Mouse (Mus musculus) forebrain, embryonic 14.5 days (tissue): ENCODE results near the gene H6pd. TPM values are rescaled to one million over a fixed set of nuclear protein-coding genes. Genes with fewer than 3 reads are reported as not detected.
"Not testable (repeated sequence)": the region's sequence is repeated elsewhere in the genome, so short reads cannot be mapped to it uniquely, and the experiment has no call there.

Source experiments
- ATAC-seq: fragments of 200-750 bp; cut with Nextera tagmentation; 2 replicates; pipeline ENCODE4 v1.8.0; 2017; ENCODE audit warnings: mild to moderate bottlenecking, moderate library complexity
- DNase-seq: peaks from one replicate; pipeline ENCODE4 v3.0.0-alpha.2; 2015; ENCODE audit warnings: low spot score
- H3K27ac ChIP-seq: fragments of 300-500 bp; sonication (generic); 2 replicates; pipeline ENCODE4 v1.5.1; 2014; ENCODE audit warnings: low read depth, mild to moderate bottlenecking, control low read depth, low read length, moderate library complexity
- H3K27me3 ChIP-seq: fragments of 300-500 bp; sonication (generic); replicated peaks from 2 replicates; pipeline ENCODE4 v1.6.1; 2014; ENCODE audit warnings: low read length, control low read depth, mixed read lengths; ENCODE audit not compliant: control insufficient read depth, insufficient read depth
- H3K36me3 ChIP-seq: fragments of 300-500 bp; sonication (generic); 2 replicates; pipeline ENCODE4 v1.6.1; 2014; ENCODE audit warnings: low read length, control low read depth; ENCODE audit not compliant: control insufficient read depth, insufficient read depth
- H3K4me1 ChIP-seq: fragments of 300-500 bp; sonication (generic); 2 replicates; pipeline ENCODE4 v1.6.1; 2014; ENCODE audit warnings: antibody characterized with exemption, low read length, control low read depth; ENCODE audit not compliant: control insufficient read depth, insufficient read depth
- H3K4me2 ChIP-seq: fragments of 300-500 bp; sonication (generic); 2 replicates; pipeline ENCODE4 v1.6.1; 2014; ENCODE audit warnings: mild to moderate bottlenecking, control low read depth, low read length
- H3K4me3 ChIP-seq: fragments of 300-500 bp; sonication (generic); 2 replicates; pipeline ENCODE4 v1.5.1; 2014; ENCODE audit warnings: low read depth, low read length, control low read depth
- H3K9ac ChIP-seq: fragments of 300-500 bp; sonication (generic); 2 replicates; pipeline ENCODE4 v1.6.1; 2014; ENCODE audit warnings: mild to moderate bottlenecking, low read length, control low read depth, moderate library complexity
- H3K9me3 ChIP-seq: fragments of 300-500 bp; sonication (generic); replicated peaks from 2 replicates; pipeline ENCODE4 v1.6.1; 2016; ENCODE audit warnings: low read length, control low read depth, mixed read lengths; ENCODE audit not compliant: control insufficient read depth
- WGBS: fragments of 180-500 bp; shearing (Covaris S2); extraction: QIAGEN DNeasy Blood & Tissue Kit; methylation state at CpG from one replicate; pipeline ENCODE4 v1.1.7; 2014; 5-methylcytosine and 5-hydroxymethylcytosine counted together
- polyA plus RNA-seq: library from polyadenylated mRNA; unstranded; fragments of >200 nt; fragmentation: Nextera tagmentation; extraction: Ambion mirVana; gene quantifications from 2 replicates; pipeline ENCODE4 v1.2.1, GENCODE M21; 2014

The H6pd gene
- polyA plus RNA-seq, 1 experiment from 2014 or later, result 1.5 TPM

DNA sequence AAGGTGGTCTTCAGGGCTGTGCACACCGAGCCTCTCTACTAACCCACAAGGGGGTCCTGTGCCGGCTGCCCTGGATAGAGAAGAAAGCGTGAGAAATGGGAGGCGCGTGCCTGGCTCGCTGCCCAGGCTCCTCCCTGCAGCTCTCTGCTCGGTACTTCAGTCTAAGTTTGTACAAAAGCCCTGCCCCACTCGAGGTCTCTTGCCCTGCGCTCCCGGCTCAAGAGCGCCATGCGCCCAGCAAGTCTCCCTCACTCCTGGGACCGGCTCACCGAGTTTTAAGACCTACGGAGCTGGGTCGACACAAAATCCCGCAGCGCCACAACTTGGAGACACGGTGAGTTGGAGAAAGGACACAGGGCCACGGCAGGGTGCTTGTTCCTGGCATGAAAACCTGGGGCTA is 39.2 kb upstream of the H6pd start:
- no peaks in the 10 kb centered on the region for H3K9me3 ChIP-seq
- under 1% methylated on average over 20 of the region's 20 CpGs for WGBS
- H3K36me3 ChIP-seq, result no peaks in the 10 kb centered on the region
- H3K4me1 ChIP-seq, result peaks cover 14% of the 10 kb centered on the region
- ATAC-seq, result peak; percentile 67
- peak; percentile 74 for DNase-seq
- peaks cover 34% of the 10 kb centered on the region for H3K27me3 ChIP-seq
- peak overlapping the region; percentile 39 for H3K4me3 ChIP-seq
- H3K9ac ChIP-seq, result peak overlapping the region; percentile 50
- no peak overlapping the region for H3K27ac ChIP-seq
- H3K4me2 ChIP-seq, result peak overlapping the region; percentile 59

GRCm38 (mm10) chr4:150043591-150043990 is 34.8 kb upstream of the H6pd start:
- Histone ChIP-seq H3K9ac (no peak overlapping the region), H3K27ac (no peak overlapping the region), H3K36me3 (no peaks in the 10 kb centered on the region), H3K4me2 (no peak overlapping the region), H3K4me3 (no peak overlapping the region), H3K9me3 (no peaks in the 10 kb centered on the region), H3K4me1 (peaks cover 10% of the 10 kb centered on the region), H3K27me3 (peaks cover 13% of the 10 kb centered on the region)
- DNase-seq, result no peak
- WGBS, result 97% methylated on average over 9 of the region's 9 CpGs
- no peak for ATAC-seq

DNA sequence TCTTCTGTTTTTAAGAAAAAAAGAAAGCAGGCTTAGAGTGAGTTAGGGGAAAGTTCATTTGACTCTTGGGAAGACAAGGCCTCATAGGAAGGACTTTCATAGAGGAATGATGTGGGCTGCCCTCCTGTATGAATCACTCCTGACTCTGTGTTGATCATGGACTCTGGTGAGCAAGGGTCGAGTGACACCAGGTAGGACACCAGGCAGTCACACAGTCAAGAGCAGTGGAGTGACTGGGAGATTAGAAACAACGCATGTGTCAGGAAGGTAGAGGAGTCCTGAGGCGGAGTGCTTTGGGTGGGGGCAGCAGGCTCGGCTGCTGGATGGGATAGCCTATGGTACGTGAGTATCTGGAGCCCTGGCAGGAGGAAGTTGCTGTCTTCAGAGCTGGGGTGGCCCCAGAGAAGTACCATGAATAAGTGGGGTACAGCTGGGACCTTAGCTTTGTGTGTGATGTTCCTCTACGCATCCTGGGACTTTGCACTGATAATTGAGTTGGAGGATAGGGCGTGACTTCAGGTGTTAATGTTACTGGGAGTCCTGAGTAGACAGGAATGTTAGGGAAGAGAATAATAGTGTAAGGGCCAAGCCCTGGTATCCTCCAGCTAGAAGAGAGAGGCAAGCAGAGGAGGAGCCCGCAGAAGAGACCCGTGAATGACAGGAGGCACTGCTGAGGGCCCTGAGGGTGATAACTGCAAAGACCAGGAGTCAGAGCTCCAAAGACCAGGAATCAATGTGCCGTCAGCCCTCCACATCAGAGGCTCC is 32.7 kb upstream of the H6pd start:
- Histone ChIP-seq H3K27ac (no peak overlapping the region), H3K36me3 (no peaks in the 10 kb centered on the region), H3K4me1 (no peaks in the 10 kb centered on the region), H3K9ac (no peak overlapping the region), H3K4me3 (no peak overlapping the region), H3K9me3 (no peaks in the 10 kb centered on the region), H3K4me2 (no peak overlapping the region), H3K27me3 (no peaks in the 10 kb centered on the region)
- 81% methylated on average over 10 of the region's 10 CpGs for WGBS
- no peak for ATAC-seq
- no peak for DNase-seq

DNA sequence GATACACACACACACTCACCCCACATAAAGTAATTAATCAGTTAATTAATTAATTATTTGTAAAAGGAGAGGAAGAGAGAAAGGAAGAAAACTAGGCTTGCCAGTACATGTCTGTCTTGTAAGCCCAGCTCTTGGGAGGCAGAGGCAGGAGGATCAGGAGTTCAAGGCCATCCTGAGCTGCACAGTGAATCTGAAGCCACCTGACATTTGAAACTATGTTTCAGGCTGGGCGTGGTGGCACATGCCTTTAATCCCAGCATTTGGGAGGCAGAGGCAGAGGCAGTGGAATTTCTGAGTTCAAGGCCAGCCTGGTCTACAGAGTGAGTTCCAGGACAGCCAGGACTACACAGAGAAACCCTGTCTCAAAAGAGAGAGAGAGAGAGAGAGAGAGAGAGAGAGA is 32.0 kb upstream of the H6pd start:
- not testable (repeated sequence) for H3K4me1 ChIP-seq, ATAC-seq, H3K36me3 ChIP-seq, DNase-seq, H3K9me3 ChIP-seq, H3K4me2 ChIP-seq, H3K4me3 ChIP-seq, H3K9ac ChIP-seq, H3K27ac ChIP-seq, H3K27me3 ChIP-seq
- 67% methylated on average over 1 of the region's 1 CpGs for WGBS

DNA sequence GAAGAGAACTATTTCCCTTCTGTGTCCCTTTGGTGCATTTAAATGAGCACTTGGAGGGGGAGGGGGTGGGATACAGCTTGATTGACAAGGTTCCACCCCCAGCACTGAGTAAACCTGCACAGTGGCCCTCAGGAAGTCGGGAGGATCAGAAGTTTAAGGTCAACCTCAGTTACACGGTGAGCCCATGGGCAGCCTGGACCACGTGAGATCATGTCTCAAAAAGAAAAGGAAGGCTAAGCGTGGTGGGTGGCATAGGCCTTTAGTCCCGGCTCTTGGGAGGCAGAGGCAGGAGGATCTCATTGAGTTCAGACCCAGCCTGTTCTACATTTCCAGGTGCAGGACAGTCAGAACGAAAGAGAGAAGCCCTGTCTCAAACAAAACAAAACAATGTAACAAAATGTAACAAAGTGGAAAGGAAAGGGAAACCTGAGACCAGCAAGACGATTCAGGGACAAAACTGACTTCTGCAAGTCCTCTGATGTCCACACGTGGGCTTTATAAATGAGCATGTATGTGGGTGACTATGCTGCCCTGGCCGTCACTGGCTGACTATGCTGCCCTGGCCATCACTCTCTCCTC is 31.3 kb upstream of the H6pd start:
- no peak overlapping the region for H3K27ac ChIP-seq
- no peak overlapping the region for H3K4me3 ChIP-seq

GRCm38 (mm10) chr4:150038533-150038932 is 29.7 kb upstream of the H6pd start:
- Histone ChIP-seq H3K4me2 (no peak overlapping the region), H3K4me1 (no peaks in the 10 kb centered on the region), H3K36me3 (no peaks in the 10 kb centered on the region), H3K9me3 (no peaks in the 10 kb centered on the region), H3K27me3 (peaks cover 18% of the 10 kb centered on the region), H3K27ac (no peak overlapping the region), H3K9ac (no peak overlapping the region), H3K4me3 (no peak overlapping the region)
- WGBS, result 87% methylated on average over 7 of the region's 7 CpGs
- ATAC-seq (no peak), DNase-seq (no peak)

More for the DNA sequence above, 31.3 kb upstream of the H6pd start:
- 81% methylated on average over 9 of the region's 9 CpGs for WGBS
- no peak for ATAC-seq
- H3K4me1 ChIP-seq, result no peaks in the 10 kb centered on the region
- H3K9me3 ChIP-seq, result no peaks in the 10 kb centered on the region
- no peak overlapping the region for H3K9ac ChIP-seq
- H3K36me3 ChIP-seq, result no peaks in the 10 kb centered on the region
- H3K27me3 ChIP-seq, result peaks cover 3% of the 10 kb centered on the region
- H3K4me2 ChIP-seq, result no peak overlapping the region
- no peak for DNase-seq

- H3K27ac ChIP-seq, result no peak overlapping the region
- no peak overlapping the region for H3K9ac ChIP-seq
- no peaks in the 10 kb centered on the region for H3K9me3 ChIP-seq
- WGBS, result 83% methylated on average over 6 of the region's 6 CpGs
- peaks cover 42% of the 10 kb centered on the region for H3K27me3 ChIP-seq
- no peaks in the 10 kb centered on the region for H3K36me3 ChIP-seq
- DNase-seq (no peak), ATAC-seq (no peak)
- H3K4me1 ChIP-seq, result peaks cover 2% of the 10 kb centered on the region; the same call in 1 of the 2 replicates
- H3K4me2 ChIP-seq, result no peak overlapping the region
- no peak overlapping the region for H3K4me3 ChIP-seq
Observed at GRCm38 (mm10) chr4:150036094-150036493, 27.3 kb upstream of the H6pd start.

GRCm38 (mm10) chr4:150035280-150035679 is 26.5 kb upstream of the H6pd start:
- H3K4me3 ChIP-seq, result no peak overlapping the region
- H3K9me3 ChIP-seq, result no peaks in the 10 kb centered on the region
- peaks cover 10% of the 10 kb centered on the region for H3K4me1 ChIP-seq
- no peak overlapping the region for H3K4me2 ChIP-seq
- no peaks in the 10 kb centered on the region for H3K36me3 ChIP-seq
- DNase-seq (peak; percentile 92), ATAC-seq (peak; percentile 26; the same call in 1 of the 2 replicates)
- no peak overlapping the region for H3K9ac ChIP-seq
- 11% methylated on average over 10 of the region's 10 CpGs for WGBS
- H3K27me3 ChIP-seq, result peaks cover 50% of the 10 kb centered on the region
- no peak overlapping the region for H3K27ac ChIP-seq

GRCm38 (mm10) chr4:150033261-150033671 is 24.4 kb upstream of the H6pd start:
- Histone ChIP-seq H3K9ac (no peak overlapping the region; the same call in 1 of the 2 replicates), H3K27me3 (peaks cover 61% of the 10 kb centered on the region), H3K9me3 (no peaks in the 10 kb centered on the region), H3K36me3 (no peaks in the 10 kb centered on the region), H3K4me3 (peak overlapping the region; percentile 15; the same call in 1 of the 2 replicates), H3K4me2 (peak overlapping the region; percentile 36), H3K4me1 (peaks cover 11% of the 10 kb centered on the region), H3K27ac (no peak overlapping the region)
- DNase-seq (no peak), ATAC-seq (no peak)
- WGBS, result under 1% methylated on average over 27 of the region's 31 CpGs
